Mouse (Mus musculus) cerebellum, postnatal 14 days (tissue): Measurements from ENCODE around the gene Ercc6l.
"Not testable (repeated sequence)": the region's sequence is repeated elsewhere in the genome, so short reads cannot be mapped to it uniquely, and the experiment has no call there.

Experiments used
- DNase-seq, 2 experiments: peaks; one replicate each; pipeline ENCODE4 v3.0.0; 2021; ENCODE audit warnings: mixed read lengths in 2 of 2

The Ercc6l gene

GRCm38 (mm10) chrX:102103830-102104229, 53.1 kb downstream of the Ercc6l start:
- DNase-seq = not testable (repeated sequence)

GRCm38 (mm10) chrX:102101886-102102285, 55.0 kb downstream of the Ercc6l start:
- no peak for DNase-seq

GRCm38 (mm10) chrX:102094381-102094904, 62.4 kb downstream of the Ercc6l start:
- no peak for DNase-seq
